In genomic region chr12:84449887-84450286, GRCm38 (mm10) we compare ENCODE assay signal across 8 mouse cellular contexts. TPM values are rescaled to one million over a fixed set of nuclear protein-coding genes. Genes with fewer than 3 reads are reported as not detected.
DNase-seq lines count a peak whose midpoint lies in the region; ATAC-seq lines count a peak whose summit lies in the region.

No protein-coding gene starts in this region.

- peak overlapping the region; percentile 79 for H3K4me3 ChIP-seq in erythroblast, embryonic 14.5 days (replicated peaks)
- H3K4me3 ChIP-seq in brown adipose tissue, adult 24 weeks (ENCODE audit: insufficient read depth, low read depth, low read length): peak overlapping the region; percentile 62
- peak overlapping the region; percentile 59 for H3K4me3 ChIP-seq in hindbrain, embryonic 15.5 days
- peak overlapping the region; percentile 91 for H3K4me3 ChIP-seq in liver, embryonic 16.5 days (ENCODE audit: low read depth, low read length)

- H3K4me1 ChIP-seq in erythroblast, embryonic 14.5 days (ENCODE audit: control insufficient read depth): peaks cover 40% of the 10 kb centered on the region
- no peaks in the 10 kb centered on the region for H3K4me1 ChIP-seq in brown adipose tissue, adult 24 weeks (ENCODE audit: control insufficient read depth, insufficient read depth, insufficient read length, low read length)
- H3K4me1 ChIP-seq in hindbrain, embryonic 15.5 days (replicated peaks): peaks cover 27% of the 10 kb centered on the region
- peaks cover 22% of the 10 kb centered on the region for H3K4me1 ChIP-seq in liver, embryonic 16.5 days (ENCODE audit: control insufficient read depth, low read depth, low read length)

- peak overlapping the region; percentile 67; the same call in 1 of the 2 replicates for H3K9ac ChIP-seq in hindbrain, embryonic 15.5 days
- peak overlapping the region; percentile 76 for H3K9ac ChIP-seq in liver, embryonic 16.5 days (ENCODE audit: low read depth, low read length)

- H3K27me3 ChIP-seq in erythroblast, embryonic 14.5 days (ENCODE audit: control insufficient read depth): peaks cover 37% of the 10 kb centered on the region
- H3K27me3 ChIP-seq in hindbrain, embryonic 15.5 days: no peaks in the 10 kb centered on the region
- H3K27me3 ChIP-seq in liver, embryonic 16.5 days (ENCODE audit: control insufficient read depth, insufficient read depth, low read depth, low read length): no peaks in the 10 kb centered on the region; the same call in 1 of the 2 replicates

- ATAC-seq in erythroblast, adult 5-6 weeks (replicated peaks; ENCODE audit: low FRiP score, poor library complexity, severe bottlenecking): no peak
- no peak for ATAC-seq in hindbrain, embryonic 15.5 days (ENCODE audit: low FRiP score, low read depth)
- no peak for ATAC-seq in liver, embryonic 16.5 days (ENCODE audit: low read depth)
- ATAC-seq in megakaryocyte-erythroid progenitor cell, adult 5-6 weeks (replicated peaks; ENCODE audit: low FRiP score, low TSS enrichment, poor library complexity, severe bottlenecking): no peak

- 0 out of 2 replicates have a peak overlapping the region, but pooled peaks have one; percentile 36 for H3K27ac ChIP-seq in brown adipose tissue, adult 24 weeks (replicated peaks; ENCODE audit: low read depth, low read length)
- 0 out of 2 replicates have a peak overlapping the region, but pooled peaks have one; percentile 85 for H3K27ac ChIP-seq in hindbrain, embryonic 15.5 days (replicated peaks)
- H3K27ac ChIP-seq in liver, embryonic 16.5 days (ENCODE audit: low read length): peak overlapping the region; percentile 87

- WGBS in hindbrain, embryonic 15.5 days: 51% methylated on average over 10 of the region's 10 CpGs
- 52% methylated on average over 10 of the region's 10 CpGs for WGBS in liver, embryonic 16.5 days (ENCODE audit: insufficient replicate concordance)

- DNase-seq in urinary bladder, postnatal 36 days (ENCODE audit: low spot score in 2 of 2): no peak
- DNase-seq in c-Kit-positive CD71-positive TER-119-positive erythroid progenitor cells, embryonic 14.5 days (ENCODE audit: low spot score): no peak

- peak overlapping the region; percentile 97 for H3K4me2 ChIP-seq in hindbrain, embryonic 15.5 days
- peak overlapping the region; percentile 76 for H3K4me2 ChIP-seq in liver, embryonic 16.5 days (ENCODE audit: low read depth, low read length)

- H3K9me3 ChIP-seq in erythroblast, embryonic 14.5 days (ENCODE audit: control insufficient read depth, low read length): no peaks in the 10 kb centered on the region
- H3K9me3 ChIP-seq in hindbrain, embryonic 15.5 days: no peaks in the 10 kb centered on the region
- H3K9me3 ChIP-seq in liver, embryonic 16.5 days (replicated peaks; ENCODE audit: control insufficient read depth, low read length): no peaks in the 10 kb centered on the region

- H3K36me3 ChIP-seq in erythroblast, embryonic 14.5 days (ENCODE audit: control insufficient read depth): peaks cover 19% of the 10 kb centered on the region
- no peaks in the 10 kb centered on the region for H3K36me3 ChIP-seq in hindbrain, embryonic 15.5 days
- no peaks in the 10 kb centered on the region for H3K36me3 ChIP-seq in liver, embryonic 16.5 days (ENCODE audit: control insufficient read depth, insufficient read depth)

RNA-seq across cellular contexts. Expression of gene Aldh6a1, which starts 0.9 kb away (rescaled TPM):
- polyA plus RNA-seq in erythroblast, embryonic 14.5 days (2012): 0.02 TPM in 1 of 2 replicates, not detected in the other
- 3.3 and 13.8 TPM in 2 replicates for total RNA-seq in erythroblast, adult 5-6 weeks (2015; ENCODE audit: low replicate concordance)
- 2.5 and 4.4 TPM in 2 replicates for total RNA-seq in erythroblast, adult 5-6 weeks (2017; ENCODE audit: low replicate concordance)
- polyA plus RNA-seq in brown adipose tissue, adult 24 weeks (2012; ENCODE audit: insufficient read depth, insufficient read length, missing spikeins): 442 and 528 TPM in 2 replicates
- 31.0 and 31.2 TPM in 2 replicates for polyA plus RNA-seq in hindbrain, embryonic 15.5 days (2015; fragmentation: Nextera tagmentation; extraction: Ambion mirVana)
- polyA plus RNA-seq in liver, embryonic 16.5 days (2015; fragmentation: Nextera tagmentation; extraction: Ambion mirVana): 49.3 and 55.5 TPM in 2 replicates
- 7.5 and 11.2 TPM in 2 replicates for total RNA-seq in megakaryocyte-erythroid progenitor cell, adult 5-6 weeks (2014; fragmentation: Nextera tagmentation)
- 7.0 and 11.3 TPM in 2 replicates for total RNA-seq in megakaryocyte-erythroid progenitor cell, adult 5-6 weeks (2017)

RNA-seq across cellular contexts. Expression of gene Lin52, which starts 1.3 kb away (rescaled TPM):
- 0.05 and 0.09 TPM in 2 replicates for polyA plus RNA-seq in erythroblast, embryonic 14.5 days (2012)
- total RNA-seq in erythroblast, adult 5-6 weeks (2015; ENCODE audit: low replicate concordance): 29.0 and 38.0 TPM in 2 replicates
- total RNA-seq in erythroblast, adult 5-6 weeks (2017; ENCODE audit: low replicate concordance): 11.7 and 16.3 TPM in 2 replicates
- 13.7 and 19.7 TPM in 2 replicates for polyA plus RNA-seq in brown adipose tissue, adult 24 weeks (2012; ENCODE audit: insufficient read depth, insufficient read length, missing spikeins)
- polyA plus RNA-seq in hindbrain, embryonic 15.5 days (2015; fragmentation: Nextera tagmentation; extraction: Ambion mirVana): 31.2 and 32.6 TPM in 2 replicates
- 10.7 and 11.8 TPM in 2 replicates for polyA plus RNA-seq in liver, embryonic 16.5 days (2015; fragmentation: Nextera tagmentation; extraction: Ambion mirVana)
- total RNA-seq in megakaryocyte-erythroid progenitor cell, adult 5-6 weeks (2014; fragmentation: Nextera tagmentation): 17.0 and 20.2 TPM in 2 replicates
- 12.6 and 16.5 TPM in 2 replicates for total RNA-seq in megakaryocyte-erythroid progenitor cell, adult 5-6 weeks (2017)

RNA-seq across cellular contexts. Expression of gene Rnf113a2, which starts 32.9 kb away (rescaled TPM):
- polyA plus RNA-seq in erythroblast, embryonic 14.5 days (2012): 4.3 and 4.9 TPM in 2 replicates
- total RNA-seq in erythroblast, adult 5-6 weeks (2015; ENCODE audit: low replicate concordance): 8.5 and 17.3 TPM in 2 replicates
- 7.1 and 17.7 TPM in 2 replicates for total RNA-seq in erythroblast, adult 5-6 weeks (2017; ENCODE audit: low replicate concordance)
- 11.2 and 14.2 TPM in 2 replicates for polyA plus RNA-seq in brown adipose tissue, adult 24 weeks (2012; ENCODE audit: insufficient read depth, insufficient read length, missing spikeins)
- polyA plus RNA-seq in hindbrain, embryonic 15.5 days (2015; fragmentation: Nextera tagmentation; extraction: Ambion mirVana): 20.9 and 21.0 TPM in 2 replicates
- 11.7 and 11.9 TPM in 2 replicates for polyA plus RNA-seq in liver, embryonic 16.5 days (2015; fragmentation: Nextera tagmentation; extraction: Ambion mirVana)
- 24.5 and 30.2 TPM in 2 replicates for total RNA-seq in megakaryocyte-erythroid progenitor cell, adult 5-6 weeks (2014; fragmentation: Nextera tagmentation)
- 34.9 and 35.0 TPM in 2 replicates for total RNA-seq in megakaryocyte-erythroid progenitor cell, adult 5-6 weeks (2017)

RNA-seq across cellular contexts. Expression of gene Bbof1, which starts 41.0 kb away (rescaled TPM):
- polyA plus RNA-seq in erythroblast, embryonic 14.5 days (2012): 0.03 and 0.05 TPM in 2 replicates
- total RNA-seq in erythroblast, adult 5-6 weeks (2015; ENCODE audit: low replicate concordance): not detected in 2 replicates
- 0.26 and 0.84 TPM in 2 replicates for total RNA-seq in erythroblast, adult 5-6 weeks (2017; ENCODE audit: low replicate concordance)
- 11.5 and 16.1 TPM in 2 replicates for polyA plus RNA-seq in brown adipose tissue, adult 24 weeks (2012; ENCODE audit: insufficient read depth, insufficient read length, missing spikeins)
- 5.0 and 5.1 TPM in 2 replicates for polyA plus RNA-seq in hindbrain, embryonic 15.5 days (2015; fragmentation: Nextera tagmentation; extraction: Ambion mirVana)
- 0.31 and 0.36 TPM in 2 replicates for polyA plus RNA-seq in liver, embryonic 16.5 days (2015; fragmentation: Nextera tagmentation; extraction: Ambion mirVana)
- total RNA-seq in megakaryocyte-erythroid progenitor cell, adult 5-6 weeks (2014; fragmentation: Nextera tagmentation): 1.1 and 2.0 TPM in 2 replicates
- 4.5 and 7.6 TPM in 2 replicates for total RNA-seq in megakaryocyte-erythroid progenitor cell, adult 5-6 weeks (2017)

RNA-seq across cellular contexts. Expression of gene Entpd5, which starts 41.1 kb away (rescaled TPM):
- 0.15 and 0.21 TPM in 2 replicates for polyA plus RNA-seq in erythroblast, embryonic 14.5 days (2012)
- total RNA-seq in erythroblast, adult 5-6 weeks (2015; ENCODE audit: low replicate concordance): 5.0 and 5.2 TPM in 2 replicates
- total RNA-seq in erythroblast, adult 5-6 weeks (2017; ENCODE audit: low replicate concordance): 4.9 and 6.3 TPM in 2 replicates
- polyA plus RNA-seq in brown adipose tissue, adult 24 weeks (2012; ENCODE audit: insufficient read depth, insufficient read length, missing spikeins): 78.5 and 97.3 TPM in 2 replicates
- 12.0 and 12.7 TPM in 2 replicates for polyA plus RNA-seq in hindbrain, embryonic 15.5 days (2015; fragmentation: Nextera tagmentation; extraction: Ambion mirVana)
- polyA plus RNA-seq in liver, embryonic 16.5 days (2015; fragmentation: Nextera tagmentation; extraction: Ambion mirVana): 17.0 and 18.1 TPM in 2 replicates
- total RNA-seq in megakaryocyte-erythroid progenitor cell, adult 5-6 weeks (2014; fragmentation: Nextera tagmentation): 11.8 and 13.6 TPM in 2 replicates
- 14.5 and 26.4 TPM in 2 replicates for total RNA-seq in megakaryocyte-erythroid progenitor cell, adult 5-6 weeks (2017)

Comparison
In these comparisons a context has a peak if more than half of its experiments do, and no peak if none do; other contexts are left out.
1. H3K27ac ChIP-seq: peak in every context shown above with its lines; median percentile 87 in liver, embryonic 16.5 days; 85 in hindbrain, embryonic 15.5 days; 36 in brown adipose tissue, adult 24 weeks.
2. RNA of gene Aldh6a1, which starts 0.9 kb away (polyA plus RNA-seq): 442 to 528 TPM in brown adipose tissue, adult 24 weeks, 49.3 to 55.5 TPM in liver, embryonic 16.5 days and 31.0 to 31.2 TPM in hindbrain, embryonic 15.5 days; 0.02 TPM in erythroblast, embryonic 14.5 days; every median in the first group is over 10 times any median in the second.
3. RNA of gene Lin52, which starts 1.3 kb away (polyA plus RNA-seq): 31.2 to 32.6 TPM in hindbrain, embryonic 15.5 days, 13.7 to 19.7 TPM in brown adipose tissue, adult 24 weeks and 10.7 to 11.8 TPM in liver, embryonic 16.5 days; 0.05 to 0.09 TPM in erythroblast, embryonic 14.5 days; every median in the first group is over 10 times any median in the second.
4. Peak in every context shown above with its lines, with median percentiles within 50 percentile points of each other: H3K4me3 ChIP-seq.